Mouse (Mus musculus) heart, adult 9 months (tissue): Measurements from ENCODE around the gene Il10.
"Not testable (repeated sequence)": the region's sequence is repeated elsewhere in the genome, so short reads cannot be mapped to it uniquely, and the experiment has no call there.

Source experiments
- DNase-seq, 2 experiments: peaks; one replicate each; pipeline ENCODE4 v3.0.0; 2022; ENCODE audit warnings: low spot score in 2 of 2

Gene Il10

GRCm38 (mm10) chr1:131020425-131021310 lies 1.0 kb downstream of the Il10 start:
- no peak for DNase-seq

- no peak for DNase-seq
Measured at GRCm38 (mm10) chr1:131021438-131021837, 1.8 kb downstream of the Il10 start.

GRCm38 (mm10) chr1:131021900-131022590 lies 2.4 kb downstream of the Il10 start:
- DNase-seq = no peak

GRCm38 (mm10) chr1:131022591-131023249 lies 3.1 kb downstream of the Il10 start:
- DNase-seq = no peak

DNA sequence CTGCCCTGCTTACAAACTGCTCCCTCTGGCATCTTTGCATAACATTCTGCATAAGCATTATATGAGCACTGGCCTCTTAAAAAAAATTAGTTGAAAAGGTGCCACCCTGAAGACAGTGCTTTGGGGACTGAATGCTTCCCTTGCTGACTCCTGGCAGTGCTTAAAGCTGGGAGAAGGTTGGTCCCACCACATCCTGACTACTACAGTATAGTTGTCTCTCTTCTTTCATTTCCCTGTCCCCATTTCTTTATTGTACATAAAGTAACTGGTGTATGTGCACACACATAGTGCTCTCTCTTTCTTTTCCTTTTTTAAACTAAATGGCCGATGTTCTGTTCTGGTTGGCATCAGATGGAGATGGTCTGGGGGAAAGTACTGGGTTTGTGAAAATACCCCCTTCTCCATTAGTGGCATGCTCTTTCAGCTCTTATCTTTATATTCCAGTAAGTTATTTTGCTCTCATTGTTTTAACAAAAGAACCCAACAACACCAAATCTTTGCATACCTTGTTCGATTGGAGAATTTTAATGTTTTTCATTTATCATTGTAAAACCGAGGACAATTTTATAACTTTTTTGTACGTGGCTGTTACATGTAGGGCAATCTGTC lies 3.7 kb downstream of the Il10 start:
- DNase-seq = not testable (repeated sequence)

DNA sequence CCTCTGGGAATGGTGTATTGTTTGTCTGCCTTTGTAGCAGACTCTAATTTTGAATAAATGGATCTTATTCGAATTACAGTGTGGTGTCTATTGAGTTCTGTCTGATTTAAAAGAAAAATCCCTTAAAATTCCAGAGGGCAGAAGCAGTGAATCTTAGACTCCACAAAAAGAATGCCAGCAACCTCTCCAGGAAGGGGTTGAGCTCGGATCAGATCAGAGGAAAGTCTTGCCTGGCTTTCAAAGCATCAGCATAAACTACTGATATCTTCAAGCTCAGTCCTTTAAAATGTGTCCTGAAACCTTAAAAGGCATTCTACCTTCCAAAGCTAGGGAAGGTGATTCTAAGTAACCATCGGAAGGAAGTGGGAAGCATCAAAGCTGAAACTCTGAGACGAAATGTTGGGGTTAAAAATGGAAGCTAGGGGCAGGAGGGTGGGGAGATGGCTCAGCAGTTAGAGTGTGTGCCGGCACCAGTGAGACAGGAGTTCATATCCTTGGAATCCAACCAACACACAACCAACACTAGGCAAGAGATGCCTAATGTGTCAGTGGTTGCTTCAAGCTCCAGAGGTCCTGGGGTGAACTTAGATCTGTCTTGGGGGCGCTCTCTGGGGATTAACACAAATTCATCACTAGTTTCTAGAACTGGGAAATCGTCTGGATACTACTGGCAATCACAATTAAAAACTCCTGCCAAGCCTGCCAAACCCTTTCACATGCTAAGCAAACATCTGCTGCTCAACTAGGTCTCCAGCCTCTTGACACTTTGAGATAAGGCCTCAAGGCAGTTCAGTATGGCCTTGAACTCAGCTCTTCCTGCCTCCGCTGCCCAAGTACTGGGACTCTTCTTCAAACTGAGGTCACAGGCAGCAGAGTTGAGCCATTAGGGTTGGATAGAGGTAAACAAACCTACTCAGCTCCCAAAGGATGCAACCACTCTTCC lies 5.5 kb downstream of the Il10 start:
- no peak for DNase-seq

DNA sequence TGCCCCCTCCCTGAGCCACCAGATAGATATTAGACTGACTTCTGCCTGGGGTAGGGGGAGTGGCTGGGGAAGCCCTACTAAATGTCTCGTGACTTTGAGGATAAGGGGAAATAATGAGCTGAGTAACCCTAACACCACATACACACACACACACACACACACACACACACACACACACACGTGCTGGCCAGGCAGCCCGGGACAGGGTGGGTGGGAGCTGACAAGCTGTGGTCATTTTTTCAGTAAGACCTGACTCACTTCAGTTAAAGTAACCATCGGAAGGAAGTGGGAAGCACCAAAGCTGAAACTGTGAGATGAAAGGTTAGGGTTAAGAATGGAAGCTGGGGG lies 6.2 kb downstream of the Il10 start:
- DNase-seq = no peak

GRCm38 (mm10) chr1:131029215-131029614 lies 9.6 kb downstream of the Il10 start:
- no peak for DNase-seq

GRCm38 (mm10) chr1:131030261-131030660 lies 10.6 kb downstream of the Il10 start:
- no peak for DNase-seq

DNA sequence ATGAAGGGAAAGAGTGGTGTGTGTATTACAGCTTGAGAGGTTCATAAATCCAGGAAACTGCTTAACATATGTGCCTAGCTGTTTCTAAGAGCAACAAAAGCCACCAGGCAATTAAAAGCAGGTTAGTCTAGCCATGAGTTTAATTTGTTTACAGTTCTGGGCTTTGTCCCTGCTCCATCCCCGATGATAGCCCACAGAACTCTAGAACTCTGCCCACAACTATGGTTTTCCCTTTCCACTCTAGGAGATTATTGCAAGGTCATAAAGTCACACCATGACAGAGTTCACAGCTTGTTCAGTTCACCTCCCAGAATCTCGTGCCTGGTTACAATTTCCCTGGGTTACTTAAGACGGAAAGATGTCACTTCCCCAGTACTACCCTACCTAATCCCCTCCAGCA lies 11.6 kb downstream of the Il10 start:
- no peak for DNase-seq

DNA sequence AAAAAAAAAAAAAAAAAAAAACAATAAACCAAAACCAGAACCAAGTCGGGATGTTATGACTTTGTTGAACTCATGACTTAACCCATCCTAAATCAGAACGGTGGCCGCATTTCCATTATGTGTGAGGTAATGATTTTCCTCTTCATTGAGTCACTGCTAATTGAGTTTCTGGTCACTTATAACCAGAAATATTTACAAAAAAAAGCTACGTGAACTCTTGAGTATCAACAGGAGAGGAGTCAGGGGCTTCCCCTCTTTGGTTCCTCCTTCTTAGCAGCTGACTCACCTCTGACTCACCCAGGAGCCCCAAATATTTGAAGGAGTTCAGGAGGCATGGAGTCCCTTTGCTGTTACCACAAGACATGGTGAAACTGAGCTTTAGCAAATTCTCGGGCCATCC lies 18.4 kb downstream of the Il10 start:
- DNase-seq = no peak

- DNase-seq = no peak
Measured at GRCm38 (mm10) chr1:131038415-131039017, 18.9 kb downstream of the Il10 start.

GRCm38 (mm10) chr1:131039479-131039878 lies 19.8 kb downstream of the Il10 start:
- DNase-seq = no peak

- DNase-seq = no peak
Measured at GRCm38 (mm10) chr1:131042263-131042662, 22.6 kb downstream of the Il10 start.

DNA sequence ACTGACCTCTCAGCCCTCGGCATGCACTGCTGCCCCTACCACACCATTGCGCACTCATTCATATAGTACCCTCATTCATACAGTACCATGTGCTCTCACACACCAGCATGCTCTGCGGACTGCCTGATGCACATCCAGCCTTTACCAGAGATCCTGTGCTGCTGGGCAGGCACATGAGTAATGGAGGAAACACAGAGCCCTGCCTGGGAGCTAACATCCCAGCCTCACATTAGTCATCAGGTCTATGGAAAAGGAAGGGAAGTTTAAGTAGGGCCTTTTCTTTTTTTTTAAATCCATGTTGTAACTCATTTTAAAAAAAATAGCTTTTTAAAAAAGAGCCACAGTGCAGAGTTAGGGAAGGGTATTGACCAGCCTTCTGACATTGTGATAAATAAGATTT lies 23.1 kb downstream of the Il10 start:
- no peak for DNase-seq

DNA sequence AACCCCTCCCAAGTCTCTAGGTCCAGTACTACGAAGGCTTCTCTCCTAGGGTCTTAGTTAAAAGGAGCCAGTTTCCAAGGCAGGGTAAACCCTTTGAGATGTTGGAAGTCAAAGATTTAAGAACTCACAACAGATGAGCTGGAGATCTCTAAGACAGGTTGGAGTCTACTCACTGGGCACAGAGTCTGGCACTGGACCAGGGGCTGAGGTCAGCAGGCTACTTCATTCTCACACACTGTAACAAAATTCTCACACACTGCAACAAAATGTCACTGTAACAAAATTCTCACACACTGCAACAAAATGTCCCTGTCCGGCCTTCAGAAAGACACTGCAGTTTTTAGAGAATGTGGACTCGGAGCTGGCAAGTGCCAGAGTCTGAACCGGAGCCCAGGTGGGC lies 24.0 kb downstream of the Il10 start:
- DNase-seq = no peak

DNA sequence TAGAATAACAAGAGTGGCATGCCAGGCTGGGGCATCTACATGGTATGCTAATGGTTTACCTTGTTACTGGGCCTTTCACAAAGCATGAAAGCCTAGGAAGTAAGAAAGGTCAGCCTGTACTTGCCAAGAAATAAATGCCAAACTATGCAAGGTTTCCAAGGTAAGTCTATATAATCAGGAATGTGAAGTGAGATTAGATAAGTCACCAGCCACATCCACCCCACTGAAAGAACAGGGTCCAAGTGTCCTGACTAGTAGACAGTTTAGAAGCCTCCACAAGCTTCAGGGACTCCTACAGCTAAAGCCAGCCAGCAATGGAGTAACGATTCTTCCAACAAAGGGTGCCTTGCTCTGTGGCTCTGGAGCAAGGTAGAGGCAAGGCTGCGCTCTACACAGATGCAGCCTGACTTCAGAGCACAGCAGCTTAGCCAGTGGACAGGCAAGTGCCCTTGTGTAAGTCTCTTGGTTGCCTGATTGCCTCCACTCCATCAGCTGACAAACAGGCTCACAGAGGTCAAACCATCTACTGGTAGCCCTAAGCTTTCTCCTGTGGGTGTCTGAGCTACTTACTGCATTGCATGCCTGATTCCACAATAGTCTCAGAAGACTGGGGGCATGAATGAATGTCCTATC lies 26.2 kb downstream of the Il10 start:
- DNase-seq = no peak

GRCm38 (mm10) chr1:131046607-131047006 lies 27.0 kb downstream of the Il10 start:
- DNase-seq = no peak

DNA sequence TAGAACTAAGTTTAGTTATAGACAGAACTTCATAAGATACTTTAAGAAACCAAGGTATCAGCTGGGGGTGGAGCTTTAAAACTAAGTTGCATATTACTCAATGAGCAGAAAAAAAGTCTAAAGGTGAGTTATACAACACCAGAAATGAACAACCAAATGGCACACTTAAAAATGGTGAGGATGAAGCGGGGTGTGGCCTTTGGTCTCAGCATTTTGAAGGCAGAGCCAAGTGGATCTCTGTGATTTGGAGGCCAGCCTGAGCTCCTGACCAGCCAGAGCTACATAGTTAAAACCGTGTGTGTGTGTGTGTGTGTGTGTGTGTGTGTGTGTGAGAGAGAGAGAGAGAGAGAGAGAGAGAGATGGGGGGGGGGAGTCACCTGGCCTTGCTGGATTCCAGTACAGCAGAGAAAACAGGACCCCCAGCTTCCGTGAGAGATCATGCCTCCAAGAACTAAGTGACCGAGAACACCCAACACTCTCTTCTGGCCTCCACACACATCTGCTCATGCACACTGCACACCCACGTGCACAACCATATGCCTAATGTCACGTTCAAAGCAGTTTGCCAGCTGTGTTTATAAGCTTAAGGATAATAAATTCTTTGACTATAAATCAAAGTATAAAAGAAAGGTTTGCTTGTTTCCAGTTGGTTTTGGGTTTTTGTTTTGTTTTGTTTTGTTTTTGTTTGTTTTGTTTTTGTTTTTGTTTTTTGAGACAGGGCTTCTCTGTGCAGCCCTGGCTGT lies 28.6 kb downstream of the Il10 start:
- DNase-seq = no peak

DNA sequence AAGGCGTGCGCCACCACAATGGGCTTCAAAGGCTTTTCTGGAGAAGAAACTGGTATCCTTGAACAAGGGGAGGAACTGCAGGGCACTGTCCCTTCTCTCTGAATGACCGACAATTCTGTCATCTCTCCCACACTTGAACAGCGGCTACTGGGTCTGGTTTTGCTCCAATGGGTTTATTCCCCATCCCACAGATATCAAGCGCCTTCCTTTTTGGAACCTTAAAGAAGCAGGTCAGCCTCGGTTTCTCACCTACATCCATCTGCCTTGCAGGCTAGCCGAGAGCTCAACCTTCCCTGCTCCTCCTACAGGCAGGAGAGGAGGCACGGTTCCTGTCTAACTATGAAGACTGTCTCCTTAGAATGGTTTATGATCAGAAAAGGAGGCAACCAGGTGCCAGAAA lies 29.3 kb downstream of the Il10 start:
- DNase-seq = no peak
